Mouse (Mus musculus): ENCODE results near the gene Nmur2. TPM values are rescaled to one million over a fixed set of nuclear protein-coding genes. Genes with fewer than 3 reads are reported as not detected.

The Nmur2 gene
- polyA plus RNA-seq, 1 experiment from 2014 or later, result not detected

DNA sequence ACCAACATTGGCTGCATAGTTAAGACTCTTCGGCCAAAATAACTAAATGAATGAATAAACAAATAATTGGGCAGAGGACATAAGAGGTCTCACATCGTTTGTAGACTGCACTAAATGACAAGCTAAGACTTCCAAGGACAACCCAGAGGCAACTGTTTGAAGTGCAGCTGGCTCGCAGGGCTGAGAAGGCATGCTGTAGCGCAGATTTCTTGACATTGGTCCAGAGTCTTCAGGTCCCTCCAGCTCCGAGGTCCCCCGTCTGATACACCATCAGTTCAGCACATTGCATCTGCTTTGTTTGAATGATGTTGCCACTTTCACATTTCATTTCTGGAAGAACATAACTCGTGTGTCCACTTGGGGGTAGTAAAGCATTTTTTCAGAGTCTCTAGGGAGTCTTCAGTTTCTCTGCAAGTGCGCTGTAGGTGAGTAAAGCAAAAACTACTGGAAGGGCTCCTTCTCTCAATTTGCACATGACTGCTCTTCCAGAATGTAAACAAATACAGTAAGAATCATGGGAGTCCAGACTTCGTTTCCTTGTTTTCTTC lies 27.2 kb downstream of the Nmur2 start:
- no peak for ATAC-seq (ENCODE audit: low FRiP score, low TSS enrichment)
- Histone ChIP-seq H3K27me3 (ENCODE audit: insufficient read depth, low read length) (no peaks in the 10 kb centered on the region), H3K36me3 (ENCODE audit: insufficient read depth, low read length) (no peaks in the 10 kb centered on the region), H3K4me2 (replicated peaks; ENCODE audit: low read depth, low read length) (no peak overlapping the region), H3K9me3 (ENCODE audit: low read length) (no peaks in the 10 kb centered on the region), H3K4me3 (ENCODE audit: low read length) (no peak overlapping the region), H3K4me1 (ENCODE audit: insufficient read depth, low read length) (no peaks in the 10 kb centered on the region), H3K9ac (replicated peaks; ENCODE audit: low read length) (no peak overlapping the region), H3K27ac (ENCODE audit: low read length) (no peak overlapping the region)
- WGBS, result 43% methylated on average over 9 of the region's 9 CpGs

DNA sequence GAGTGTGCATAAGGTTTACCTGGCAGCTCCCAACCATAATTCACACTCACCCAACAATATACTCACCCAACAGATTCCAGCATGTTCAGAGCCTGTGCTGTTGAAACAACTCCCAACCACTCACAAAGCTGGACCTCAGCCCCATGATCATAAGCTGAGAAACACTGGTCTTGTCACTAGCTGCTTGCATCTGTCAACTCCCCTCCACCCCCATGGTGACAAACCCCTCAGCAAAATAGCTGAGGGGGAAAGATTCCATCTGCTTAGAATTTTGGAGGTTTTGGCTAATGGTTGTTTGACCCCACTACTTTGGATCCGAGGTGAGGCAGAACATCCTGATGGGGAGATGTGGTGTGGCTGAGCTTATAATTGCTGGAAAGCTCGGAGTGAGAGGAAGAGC lies 28.4 kb downstream of the Nmur2 start:
- no peaks in the 10 kb centered on the region for H3K4me1 ChIP-seq (ENCODE audit: insufficient read depth, low read length)
- H3K4me2 ChIP-seq (replicated peaks; ENCODE audit: low read depth, low read length), result no peak overlapping the region
- no peak overlapping the region for H3K9ac ChIP-seq (replicated peaks; ENCODE audit: low read length)
- H3K27ac ChIP-seq (ENCODE audit: low read length), result no peak overlapping the region
- no peaks in the 10 kb centered on the region for H3K36me3 ChIP-seq (ENCODE audit: insufficient read depth, low read length)
- no peaks in the 10 kb centered on the region for H3K27me3 ChIP-seq (ENCODE audit: insufficient read depth, low read length)
- H3K4me3 ChIP-seq (ENCODE audit: low read length), result no peak overlapping the region
- WGBS, result 70% methylated on average over 2 of the region's 2 CpGs
- no peak for ATAC-seq (ENCODE audit: low FRiP score, low TSS enrichment)
- no peaks in the 10 kb centered on the region for H3K9me3 ChIP-seq (ENCODE audit: low read length)

DNA sequence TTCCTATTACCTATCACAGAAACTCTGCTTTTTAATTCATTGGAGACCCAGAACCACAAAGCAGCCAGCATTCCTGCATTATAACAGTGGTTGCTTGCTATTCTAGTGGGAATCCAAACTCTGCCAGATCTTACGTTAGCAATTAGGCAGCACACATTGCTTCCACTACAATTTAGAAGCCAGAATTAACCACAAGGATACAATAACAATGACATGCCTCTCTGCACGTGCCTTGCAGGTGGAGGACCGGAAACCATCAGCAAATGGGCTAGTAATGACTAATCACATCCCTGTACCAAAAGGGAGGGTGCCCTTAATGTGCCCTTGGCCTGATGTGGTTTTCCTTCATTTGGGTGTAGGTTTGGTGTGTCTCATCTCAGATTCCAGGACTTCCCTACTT lies 32.5 kb downstream of the Nmur2 start:
- H3K27ac ChIP-seq (ENCODE audit: low read length), result no peak overlapping the region
- H3K4me2 ChIP-seq (replicated peaks; ENCODE audit: low read depth, low read length), result no peak overlapping the region
- no peaks in the 10 kb centered on the region for H3K9me3 ChIP-seq (ENCODE audit: low read length)
- H3K4me1 ChIP-seq (ENCODE audit: insufficient read depth, low read length), result no peaks in the 10 kb centered on the region
- H3K4me3 ChIP-seq (ENCODE audit: low read length), result no peak overlapping the region
- WGBS, result 49% methylated on average over 3 of the region's 3 CpGs
- H3K9ac ChIP-seq (replicated peaks; ENCODE audit: low read length), result no peak overlapping the region
- no peak for ATAC-seq (ENCODE audit: low FRiP score, low TSS enrichment)
- H3K36me3 ChIP-seq (ENCODE audit: insufficient read depth, low read length), result no peaks in the 10 kb centered on the region
- H3K27me3 ChIP-seq (ENCODE audit: insufficient read depth, low read length), result no peaks in the 10 kb centered on the region

DNA sequence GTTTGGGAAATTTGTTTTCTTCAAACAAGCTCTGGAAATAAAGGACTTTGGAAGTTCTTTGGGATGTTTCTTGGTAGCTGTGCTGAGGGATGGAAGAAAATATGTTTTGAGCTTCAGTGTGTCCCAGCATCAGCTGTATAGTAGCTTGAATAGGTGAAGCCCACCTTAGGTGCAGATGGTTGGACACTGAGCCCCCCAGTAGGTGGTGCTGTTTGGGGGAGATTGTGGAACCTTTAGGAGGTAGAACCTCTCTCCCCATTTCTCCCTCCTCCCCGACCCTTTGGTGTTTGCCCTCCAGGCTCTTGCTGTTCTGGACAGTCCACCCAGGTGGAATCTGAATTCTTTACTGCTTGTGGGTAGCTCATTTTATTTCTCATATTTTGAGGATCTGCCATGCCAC lies 48.0 kb downstream of the Nmur2 start:
- no peak overlapping the region for H3K4me3 ChIP-seq (ENCODE audit: low read length)
- WGBS, result 26% methylated on average over 1 of the region's 1 CpGs
- no peaks in the 10 kb centered on the region for H3K4me1 ChIP-seq (ENCODE audit: insufficient read depth, low read length)
- no peak for ATAC-seq (ENCODE audit: low FRiP score, low TSS enrichment)
- H3K27me3 ChIP-seq (ENCODE audit: insufficient read depth, low read length), result no peaks in the 10 kb centered on the region
- H3K9me3 ChIP-seq (ENCODE audit: low read length), result no peaks in the 10 kb centered on the region
- no peak overlapping the region for H3K4me2 ChIP-seq (replicated peaks; ENCODE audit: low read depth, low read length)
- no peak overlapping the region for H3K9ac ChIP-seq (replicated peaks; ENCODE audit: low read length)
- H3K27ac ChIP-seq (ENCODE audit: low read length), result no peak overlapping the region
- H3K36me3 ChIP-seq (ENCODE audit: insufficient read depth, low read length), result no peaks in the 10 kb centered on the region

DNA sequence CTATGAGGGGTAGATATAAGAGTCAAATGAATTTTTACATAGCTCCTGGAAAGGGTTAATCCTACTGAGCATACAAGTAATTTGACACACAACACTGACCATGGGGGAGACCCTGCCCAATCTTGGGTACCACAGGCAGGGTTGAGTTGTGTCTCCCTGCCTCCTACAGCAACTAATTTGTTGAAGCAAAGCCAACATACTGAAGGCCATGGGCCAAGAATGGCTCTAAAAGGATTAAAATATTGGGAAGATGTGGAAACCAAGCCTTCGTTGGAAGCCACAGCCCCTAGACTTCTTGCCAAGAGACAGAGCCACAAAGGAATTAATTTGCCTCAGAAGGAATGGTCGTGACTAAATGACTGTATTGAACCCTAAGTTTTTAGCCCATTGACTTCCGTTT lies 48.7 kb downstream of the Nmur2 start:
- WGBS, result 66% methylated on average over 3 of the region's 3 CpGs

DNA sequence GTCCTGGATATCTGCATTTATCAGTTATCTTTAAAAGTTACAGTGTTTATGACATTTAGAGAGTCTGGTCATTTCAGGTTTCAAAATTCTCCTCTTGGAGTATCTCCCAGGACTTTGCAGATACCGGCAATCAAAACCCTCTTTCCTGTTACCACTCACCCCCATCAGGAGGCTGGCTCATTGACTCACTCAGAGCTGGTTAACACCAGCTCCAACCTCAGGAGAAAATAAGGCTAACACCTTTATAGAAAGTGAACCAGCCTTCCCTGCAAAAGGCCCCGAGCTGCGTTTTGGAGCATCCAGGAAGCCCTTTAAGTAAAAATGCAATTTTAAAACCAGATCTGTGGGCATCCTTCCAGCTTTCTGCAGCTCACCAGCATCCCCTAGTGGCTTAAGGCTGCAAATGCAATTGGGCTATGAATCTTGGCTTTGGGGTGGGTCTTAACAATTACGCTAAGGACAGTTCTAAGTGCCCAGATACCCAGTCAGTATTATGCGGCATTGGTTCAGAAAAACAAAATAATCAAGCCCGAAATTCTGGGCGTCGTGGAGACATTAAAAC lies 49.2 kb downstream of the Nmur2 start:
- H3K4me1 ChIP-seq (ENCODE audit: insufficient read depth, low read length), result no peaks in the 10 kb centered on the region
- no peak for ATAC-seq (ENCODE audit: low FRiP score, low TSS enrichment)
- no peaks in the 10 kb centered on the region for H3K27me3 ChIP-seq (ENCODE audit: insufficient read depth, low read length)
- H3K4me2 ChIP-seq (replicated peaks; ENCODE audit: low read depth, low read length), result no peak overlapping the region
- H3K9ac ChIP-seq (replicated peaks; ENCODE audit: low read length), result no peak overlapping the region
- 12% methylated on average over 8 of the region's 8 CpGs for WGBS
- no peaks in the 10 kb centered on the region for H3K36me3 ChIP-seq (ENCODE audit: insufficient read depth, low read length)
- no peak overlapping the region for H3K4me3 ChIP-seq (ENCODE audit: low read length)
- H3K27ac ChIP-seq (ENCODE audit: low read length), result no peak overlapping the region
- H3K9me3 ChIP-seq (ENCODE audit: low read length), result no peaks in the 10 kb centered on the region

More for the DNA sequence above, 48.7 kb downstream of the Nmur2 start:
- Histone ChIP-seq H3K9ac (replicated peaks; ENCODE audit: low read length) (no peak overlapping the region), H3K4me2 (replicated peaks; ENCODE audit: low read depth, low read length) (no peak overlapping the region), H3K9me3 (ENCODE audit: low read length) (no peaks in the 10 kb centered on the region), H3K36me3 (ENCODE audit: insufficient read depth, low read length) (no peaks in the 10 kb centered on the region), H3K27me3 (ENCODE audit: insufficient read depth, low read length) (no peaks in the 10 kb centered on the region), H3K4me3 (ENCODE audit: low read length) (no peak overlapping the region), H3K4me1 (ENCODE audit: insufficient read depth, low read length) (no peaks in the 10 kb centered on the region), H3K27ac (ENCODE audit: low read length) (no peak overlapping the region)
- ATAC-seq (ENCODE audit: low FRiP score, low TSS enrichment), result no peak

DNA sequence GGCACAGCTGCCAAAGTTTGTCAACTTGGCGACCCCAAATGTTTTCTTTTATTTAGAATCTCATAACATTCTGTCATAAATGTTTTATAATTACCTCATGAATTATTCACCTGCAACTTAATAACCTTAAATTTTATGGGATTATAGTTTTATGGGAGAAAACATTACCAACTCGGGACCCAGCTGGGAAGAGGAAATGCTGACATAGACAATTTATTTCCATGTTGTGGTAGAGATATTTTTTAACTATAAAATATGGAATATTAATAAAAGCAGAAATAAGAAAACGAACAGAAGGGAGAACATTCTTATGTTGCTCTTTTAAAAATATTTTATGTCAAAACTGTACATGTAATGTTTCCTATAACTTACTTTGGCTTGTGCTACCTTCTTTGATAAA lies 56.2 kb downstream of the Nmur2 start:
- no peaks in the 10 kb centered on the region for H3K9me3 ChIP-seq (ENCODE audit: low read length)
- no peaks in the 10 kb centered on the region for H3K4me1 ChIP-seq (ENCODE audit: insufficient read depth, low read length)
- H3K27me3 ChIP-seq (ENCODE audit: insufficient read depth, low read length), result no peaks in the 10 kb centered on the region
- no peak for ATAC-seq (ENCODE audit: low FRiP score, low TSS enrichment)
- no peak overlapping the region for H3K9ac ChIP-seq (replicated peaks; ENCODE audit: low read length)
- H3K4me3 ChIP-seq (ENCODE audit: low read length), result no peak overlapping the region
- H3K36me3 ChIP-seq (ENCODE audit: insufficient read depth, low read length), result no peaks in the 10 kb centered on the region
- no peak overlapping the region for H3K27ac ChIP-seq (ENCODE audit: low read length)
- no peak overlapping the region for H3K4me2 ChIP-seq (replicated peaks; ENCODE audit: low read depth, low read length)
- WGBS, result 65% methylated on average over 3 of the region's 3 CpGs

DNA sequence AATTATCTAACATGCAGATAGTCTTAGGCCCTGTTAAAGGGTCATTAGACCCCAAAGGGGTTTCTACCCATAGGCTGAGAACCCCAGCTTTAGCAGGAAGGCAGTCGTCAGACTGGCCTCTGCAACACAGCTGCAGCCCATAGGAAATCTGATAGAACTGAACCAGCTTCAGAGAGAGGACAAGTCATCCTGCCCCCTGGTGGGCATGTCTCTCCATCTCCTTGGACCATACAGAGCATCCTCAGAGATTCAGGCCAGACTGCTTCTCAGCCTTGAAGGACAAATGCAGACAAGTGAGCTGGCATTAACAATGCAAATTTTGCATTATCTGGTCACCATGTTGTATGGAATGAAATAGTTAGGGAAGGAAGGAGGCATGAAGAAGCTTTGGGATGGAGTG lies 59.2 kb downstream of the Nmur2 start:
- Histone ChIP-seq H3K4me3 (ENCODE audit: low read length) (no peak overlapping the region), H3K36me3 (ENCODE audit: insufficient read depth, low read length) (no peaks in the 10 kb centered on the region), H3K9me3 (ENCODE audit: low read length) (no peaks in the 10 kb centered on the region), H3K9ac (replicated peaks; ENCODE audit: low read length) (no peak overlapping the region), H3K4me2 (replicated peaks; ENCODE audit: low read depth, low read length) (no peak overlapping the region), H3K4me1 (ENCODE audit: insufficient read depth, low read length) (no peaks in the 10 kb centered on the region), H3K27ac (ENCODE audit: low read length) (no peak overlapping the region), H3K27me3 (ENCODE audit: insufficient read depth, low read length) (no peaks in the 10 kb centered on the region)
- 46% methylated on average over 1 of the region's 1 CpGs for WGBS
- ATAC-seq (ENCODE audit: low FRiP score, low TSS enrichment), result no peak

DNA sequence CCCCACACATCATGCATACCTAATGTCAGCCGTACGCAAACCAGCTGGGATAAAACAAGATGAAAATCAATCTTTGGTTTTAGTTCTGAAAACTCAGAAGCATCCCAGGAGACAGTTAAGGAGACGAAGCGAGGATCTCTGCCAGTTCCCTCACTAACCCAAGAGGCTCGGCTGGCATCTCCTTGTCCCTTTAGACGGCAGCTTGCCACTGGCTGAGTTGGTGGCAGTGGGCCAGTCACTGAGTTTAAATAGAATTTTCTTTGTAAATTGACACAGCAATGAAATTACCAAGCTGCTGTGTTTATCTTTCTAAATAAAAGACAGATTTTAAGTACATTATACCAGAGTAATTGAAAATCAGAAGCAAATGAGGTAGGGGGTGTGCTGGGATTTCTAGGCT lies 62.7 kb downstream of the Nmur2 start:
- Histone ChIP-seq H3K36me3 (ENCODE audit: insufficient read depth, low read length) (no peaks in the 10 kb centered on the region), H3K4me2 (replicated peaks; ENCODE audit: low read depth, low read length) (no peak overlapping the region), H3K27me3 (ENCODE audit: insufficient read depth, low read length) (no peaks in the 10 kb centered on the region), H3K9ac (replicated peaks; ENCODE audit: low read length) (no peak overlapping the region), H3K27ac (ENCODE audit: low read length) (no peak overlapping the region), H3K4me1 (ENCODE audit: insufficient read depth, low read length) (no peaks in the 10 kb centered on the region), H3K9me3 (ENCODE audit: low read length) (no peaks in the 10 kb centered on the region), H3K4me3 (ENCODE audit: low read length) (no peak overlapping the region)
- ATAC-seq (ENCODE audit: low FRiP score, low TSS enrichment), result no peak
- 54% methylated on average over 6 of the region's 6 CpGs for WGBS

Data from kidney, embryonic 16.5 days (tissue).